In genomic region chr11:108259391-108259790, GRCm38 (mm10) we compare ENCODE assay signal across 8 mouse cellular contexts.
DNase-seq lines count a peak whose midpoint lies in the region; ATAC-seq and TF ChIP-seq lines count a peak whose summit lies in the region.

No protein-coding gene starts in this region.

- no peak overlapping the region for H3K4me2 ChIP-seq in intestine, postnatal 0 days (replicated peaks; ENCODE audit: low read depth)

- H3K36me3 ChIP-seq in intestine, postnatal 0 days (ENCODE audit: control insufficient read depth, insufficient read depth): peaks cover 3% of the 10 kb centered on the region; the same call in 1 of the 2 replicates

- TF ChIP-seq CTCF in left cerebral cortex, adult 2 months (IDR thresholded peaks at IDR 0.05): no peak
- TF ChIP-seq CTCF in gastrocnemius, adult 2 months (IDR thresholded peaks at IDR 0.05): no peak
- TF ChIP-seq CTCF in intestine, postnatal 0 days (IDR thresholded peaks at IDR 0.05; ENCODE audit: low read depth): no peak

- WGBS in intestine, postnatal 0 days: 51% methylated on average over 4 of the region's 4 CpGs

- no peaks in the 10 kb centered on the region for H3K9me3 ChIP-seq in intestine, postnatal 0 days (ENCODE audit: control insufficient read depth)

- intact Hi-C loops in left cerebral cortex, adult 2 months (cut with DNase I): no loop called here
- intact Hi-C loops in left cerebral cortex, postnatal 10 days (cut with DNase I): no loop called here
- intact Hi-C loops in gastrocnemius, adult 2 months (cut with DNase I): loop anchor here (2.0 kb wide), 1 partner anchor 77 kb away; no protein-coding TSS in a partner anchor

- DNase-seq in left cerebral cortex, adult 2 months (ENCODE audit: extremely low spot score in 1 of 2, low spot score in 2 of 2): no peak
- DNase-seq in left cerebral cortex, postnatal 10 days (ENCODE audit: extremely low spot score in 1 of 2, low spot score in 2 of 2): no peak
- peak; percentile 25 to 29 for DNase-seq in cerebellum, adult 18-20 months
- DNase-seq in gastrocnemius, adult 2 months: peak; percentile 87
- DNase-seq in heart, postnatal 4 days: peak; percentile 76
- no peak for DNase-seq in layer of hippocampus, adult 9-10 months (ENCODE audit: low spot score)
- no peak for DNase-seq in yolk sac, embryonic 10.5 days (ENCODE audit: low spot score)

- ATAC-seq in intestine, postnatal 0 days: no peak

- peaks cover 9% of the 10 kb centered on the region; the same call in 1 of the 2 replicates for H3K4me1 ChIP-seq in intestine, postnatal 0 days (replicated peaks; ENCODE audit: control insufficient read depth, insufficient read depth, low read length)

- peak overlapping the region; percentile 37 for H3K27ac ChIP-seq in left cerebral cortex, adult 2 months
- peak overlapping the region; percentile 91 for H3K27ac ChIP-seq in gastrocnemius, adult 2 months
- no peak overlapping the region for H3K27ac ChIP-seq in intestine, postnatal 0 days (ENCODE audit: low read depth, low read length)

- no peaks in the 10 kb centered on the region for H3K27me3 ChIP-seq in intestine, postnatal 0 days (replicated peaks; ENCODE audit: control insufficient read depth, insufficient read depth, low read length)

- no peak overlapping the region for H3K9ac ChIP-seq in intestine, postnatal 0 days (ENCODE audit: low read depth, low read length)

- no peak overlapping the region for H3K4me3 ChIP-seq in left cerebral cortex, adult 2 months
- peak overlapping the region; percentile 58 for H3K4me3 ChIP-seq in gastrocnemius, adult 2 months
- H3K4me3 ChIP-seq in intestine, postnatal 0 days (ENCODE audit: low read depth, low read length): no peak overlapping the region

Comparison
In these comparisons a context has a peak if more than half of its experiments do, and no peak if none do; other contexts are left out.
1. DNase-seq: peak in cerebellum, adult 18-20 months (2 of 2), gastrocnemius, adult 2 months (single experiment) and heart, postnatal 4 days (single experiment); none in left cerebral cortex, adult 2 months (0 of 2), left cerebral cortex, postnatal 10 days (0 of 2), layer of hippocampus, adult 9-10 months (single experiment) and yolk sac, embryonic 10.5 days (single experiment).